In the genomic region with DNA sequence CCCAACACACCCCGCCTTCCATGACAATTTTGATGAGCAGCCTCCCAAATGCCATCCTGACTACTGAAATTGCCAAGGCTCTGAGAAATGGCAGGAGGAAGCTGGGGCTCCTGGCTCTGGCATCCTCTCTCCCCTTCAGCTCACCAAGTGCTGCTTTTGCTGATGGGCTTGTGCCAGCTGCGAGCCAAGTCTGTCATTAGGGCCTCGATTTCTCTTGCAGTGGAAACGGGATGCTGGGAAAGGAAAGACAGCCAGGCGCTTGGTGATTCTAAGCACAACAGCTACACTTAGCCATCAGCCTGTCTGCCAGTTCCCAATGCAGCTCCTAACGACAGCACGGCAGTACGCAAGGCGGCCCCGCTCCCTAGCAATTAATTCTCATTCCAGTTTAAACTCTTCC, we compare ENCODE assay signal across 14 mouse cellular contexts. TPM values are rescaled to one million over a fixed set of nuclear protein-coding genes. Genes with fewer than 3 reads are reported as not detected.
DNase-seq lines count a peak whose midpoint lies in the region; ATAC-seq and TF ChIP-seq lines count a peak whose summit lies in the region.
"Had no signal": no experiment of that assay in that cellular context is flagged by ENCODE, and none has a peak within 500 bp of the region (broad histone marks: within the 10 kb centered on the region; RNA-seq: fewer than 3 reads in every experiment).

No protein-coding gene starts in this region.

- H3K27me3 ChIP-seq in forebrain, embryonic 14.5 days (replicated peaks; ENCODE audit: control insufficient read depth, insufficient read depth, low read length) = no peaks in the 10 kb centered on the region
- H3K27me3 ChIP-seq in hindbrain, postnatal 0 days (ENCODE audit: insufficient read depth, low read length) = no peaks in the 10 kb centered on the region
- H3K27me3 ChIP-seq in neural tube, embryonic 14.5 days (ENCODE audit: control insufficient read depth, insufficient read depth, low read length) = no peaks in the 10 kb centered on the region

- no peak for DNase-seq in frontal cortex, postnatal 25 days (ENCODE audit: low spot score in 2 of 2)
- DNase-seq in forebrain, embryonic 14.5 days (ENCODE audit: low spot score) = peak; percentile 81
- DNase-seq in hindbrain, postnatal 0 days (ENCODE audit: low spot score) = peak; percentile 51
- DNase-seq in gastrocnemius, adult 18-20 months (ENCODE audit: low spot score) = no peak
- no peak for DNase-seq in yolk sac, embryonic 10.5 days (ENCODE audit: low spot score)
- DNase-seq: gastrocnemius, postnatal 25 days; kidney, adult 8-10 months; liver, postnatal 0 days had no signal

- no peak overlapping the region for H3K4me3 ChIP-seq in forebrain, embryonic 14.5 days (ENCODE audit: low read depth, low read length)
- no peak overlapping the region for H3K4me3 ChIP-seq in hindbrain, postnatal 0 days (ENCODE audit: low read length)
- H3K4me3 ChIP-seq in neural tube, embryonic 14.5 days (ENCODE audit: low read depth, low read length) = no peak overlapping the region
- H3K4me3 ChIP-seq: embryonic facial prominence, embryonic 13.5 days had no signal

- H3K9me3 ChIP-seq in forebrain, embryonic 14.5 days (replicated peaks; ENCODE audit: control insufficient read depth, low read length) = no peaks in the 10 kb centered on the region
- H3K9me3 ChIP-seq in hindbrain, postnatal 0 days (ENCODE audit: low read length) = no peaks in the 10 kb centered on the region
- H3K9me3 ChIP-seq in neural tube, embryonic 14.5 days (ENCODE audit: control insufficient read depth, low read length) = no peaks in the 10 kb centered on the region
- H3K9me3 ChIP-seq: embryonic facial prominence, embryonic 13.5 days had no signal

- 38% methylated on average over 10 of the region's 10 CpGs for WGBS in forebrain, embryonic 14.5 days
- WGBS in hindbrain, postnatal 0 days = 25% methylated on average over 10 of the region's 10 CpGs
- WGBS in neural tube, embryonic 14.5 days = 33% methylated on average over 10 of the region's 10 CpGs

- H3K9ac ChIP-seq in forebrain, embryonic 14.5 days (ENCODE audit: low read length) = no peak overlapping the region
- H3K9ac ChIP-seq in hindbrain, postnatal 0 days (replicated peaks; ENCODE audit: low read length) = 0 out of 2 replicates have a peak overlapping the region, but pooled peaks have one; percentile 4
- H3K9ac ChIP-seq in neural tube, embryonic 14.5 days (replicated peaks; ENCODE audit: low read depth, low read length) = no peak overlapping the region
- H3K9ac ChIP-seq: embryonic facial prominence, embryonic 13.5 days; liver, postnatal 0 days had no signal

- peaks cover 7% of the 10 kb centered on the region for H3K4me1 ChIP-seq in forebrain, embryonic 14.5 days (ENCODE audit: control insufficient read depth, insufficient read depth, low read length)
- H3K4me1 ChIP-seq in hindbrain, postnatal 0 days (ENCODE audit: insufficient read depth, low read length) = peaks cover 27% of the 10 kb centered on the region
- peaks cover 34% of the 10 kb centered on the region for H3K4me1 ChIP-seq in neural tube, embryonic 14.5 days (ENCODE audit: control insufficient read depth, insufficient read depth, low read length)
- H3K4me1 ChIP-seq: embryonic facial prominence, embryonic 13.5 days had no signal

- peak; percentile 62 for ATAC-seq in frontal cortex, adult (ENCODE audit: low TSS enrichment)
- peak; percentile 65 for ATAC-seq in forebrain, embryonic 14.5 days
- ATAC-seq in hindbrain, postnatal 0 days = peak; percentile 25; the same call in 1 of the 2 replicates
- ATAC-seq in neural tube, embryonic 14.5 days (ENCODE audit: low read depth) = no peak
- no peak for ATAC-seq in megakaryocyte, adult 5-6 weeks (ENCODE audit: poor library complexity, severe bottlenecking)

- TF ChIP-seq CTCF in hindbrain, postnatal 0 days (IDR thresholded peaks at IDR 0.05; ENCODE audit: low read depth) = no peak

- H3K27ac ChIP-seq in forebrain, embryonic 14.5 days (ENCODE audit: low read depth, low read length) = peak overlapping the region; percentile 65; the same call in 1 of the 2 replicates
- no peak overlapping the region for H3K27ac ChIP-seq in hindbrain, postnatal 0 days
- peak overlapping the region; percentile 41; the same call in 1 of the 2 replicates for H3K27ac ChIP-seq in neural tube, embryonic 14.5 days (ENCODE audit: low read depth, low read length)
- H3K27ac ChIP-seq: embryonic facial prominence, embryonic 13.5 days had no signal

- H3K36me3 ChIP-seq in forebrain, embryonic 14.5 days (ENCODE audit: control insufficient read depth, insufficient read depth, low read length) = no peaks in the 10 kb centered on the region
- H3K36me3 ChIP-seq in hindbrain, postnatal 0 days (ENCODE audit: insufficient read depth, low read length) = no peaks in the 10 kb centered on the region
- no peaks in the 10 kb centered on the region for H3K36me3 ChIP-seq in neural tube, embryonic 14.5 days (ENCODE audit: control insufficient read depth, insufficient read depth, low read length)
- H3K36me3 ChIP-seq: embryonic facial prominence, embryonic 13.5 days had no signal

- no peak overlapping the region for H3K4me2 ChIP-seq in forebrain, embryonic 14.5 days (ENCODE audit: low read length)
- 0 out of 2 replicates have a peak overlapping the region, but pooled peaks have one; percentile 2 for H3K4me2 ChIP-seq in hindbrain, postnatal 0 days (ENCODE audit: low read depth, low read length)
- H3K4me2 ChIP-seq in neural tube, embryonic 14.5 days (ENCODE audit: low read depth, low read length) = no peak overlapping the region
- H3K4me2 ChIP-seq: embryonic facial prominence, embryonic 13.5 days had no signal

RNA-seq across cellular contexts. Expression of a gene that starts 26.6 kb away (rescaled TPM):
- polyA plus RNA-seq in forebrain, embryonic 14.5 days (2014; fragmentation: Nextera tagmentation; extraction: Ambion mirVana) = 7.2 and 9.5 TPM in 2 replicates
- total RNA-seq in hindbrain, postnatal 0 days (2014; rRNA removed) = 31.6 and 53.0 TPM in 2 replicates
- 7.7 and 8.4 TPM in 2 replicates for polyA plus RNA-seq in hindbrain, postnatal 0 days (2015; fragmentation: Nextera tagmentation; extraction: Ambion mirVana)
- polyA plus RNA-seq in neural tube, embryonic 14.5 days (2014; fragmentation: Nextera tagmentation; extraction: Ambion mirVana) = 19.5 and 19.9 TPM in 2 replicates
- total RNA-seq in gastrocnemius, adult 18-20 months (2021) = under 1 TPM in 1 of 2 experiments, not detected in 1; 0.14 TPM
- not detected in 2 replicates for total RNA-seq in megakaryocyte, adult 5-6 weeks (2015)
- not detected in 2 replicates for total RNA-seq in megakaryocyte, adult 5-6 weeks (2017)
- total RNA-seq: megakaryocyte-erythroid progenitor cell, adult 5-6 weeks; neutrophil, adult 5-6 weeks had no signal
- polyA plus RNA-seq: liver, postnatal 0 days had no signal

Comparison
In these comparisons a context has a peak if more than half of its experiments do, and no peak if none do; other contexts are left out.
1. ATAC-seq: peak in frontal cortex, adult (single experiment), forebrain, embryonic 14.5 days (single experiment) and hindbrain, postnatal 0 days (single experiment); none in neural tube, embryonic 14.5 days (single experiment) and megakaryocyte, adult 5-6 weeks (single experiment).
2. DNase-seq: peak in forebrain, embryonic 14.5 days (single experiment) and hindbrain, postnatal 0 days (single experiment); none in frontal cortex, postnatal 25 days (0 of 2), gastrocnemius, adult 18-20 months (single experiment) and yolk sac, embryonic 10.5 days (single experiment).
3. RNA of a gene that starts 26.6 kb away (total RNA-seq): 31.6 to 53.0 TPM in hindbrain, postnatal 0 days; 0.14 TPM in gastrocnemius, adult 18-20 months and not detected in megakaryocyte, adult 5-6 weeks; every median in the first group is over 10 times any median in the second.